Mouse (Mus musculus) ES-E14 (cell line): Measurements from ENCODE around the gene Nme9. TPM values are rescaled to one million over a fixed set of nuclear protein-coding genes. Genes with fewer than 3 reads are reported as not detected.

Experiments
- DNase-seq: peaks from one replicate; pipeline ENCODE4 v3.0.0-alpha.2; 2013; ENCODE audit warnings: low read depth, low spot score
- H3K27ac ChIP-seq: 2 replicates; pipeline ENCODE4 v1.5.1; 2012; ENCODE audit warnings: low read depth, mild to moderate bottlenecking, low read length, moderate library complexity, mixed read lengths; ENCODE audit not compliant: poor library complexity, insufficient read depth, severe bottlenecking
- H3K36me3 ChIP-seq: 2 replicates; pipeline ENCODE4 v1.6.1; 2012; ENCODE audit warnings: mild to moderate bottlenecking, low read length, moderate library complexity, mixed read lengths; ENCODE audit not compliant: control insufficient read depth, poor library complexity, insufficient read depth, severe bottlenecking
- H3K4me1 ChIP-seq, 2 experiments: fragments of 150-350 bp in 1 of 2; sonication (generic) in 1 of 2; 2 replicates each; pipeline ENCODE4 v1.6.1; 2012; ENCODE audit warnings: low read length in 2 of 2, mild to moderate bottlenecking in 1 of 2, mixed read lengths in 1 of 2; ENCODE audit not compliant: control insufficient read depth in 2 of 2, insufficient read depth in 2 of 2, poor library complexity in 1 of 2
- H3K4me3 ChIP-seq, 2 experiments: fragments of 150-350 bp in 1 of 2; sonication (generic) in 1 of 2; 2 replicates each; pipeline ENCODE4 v1.5.1; 2012; ENCODE audit warnings: low read length in 2 of 2, low read depth in 1 of 2, mild to moderate bottlenecking in 1 of 2, mixed read lengths in 1 of 2; ENCODE audit not compliant: insufficient read depth in 1 of 2, poor library complexity in 1 of 2, severe bottlenecking in 1 of 2
- H3K9ac ChIP-seq: 2 replicates; pipeline ENCODE4 v1.6.1; 2012; ENCODE audit warnings: low read depth, mild to moderate bottlenecking, low read length, mixed read lengths; ENCODE audit not compliant: poor library complexity, insufficient read depth, severe bottlenecking
- H3K9me3 ChIP-seq: fragments of 150-350 bp; sonication (generic); 2 replicates; pipeline ENCODE4 v1.6.1; 2012; ENCODE audit warnings: low read depth, mild to moderate bottlenecking, low read length; ENCODE audit not compliant: control insufficient read depth, insufficient read depth
- CHD2 ChIP-seq: IDR thresholded peaks from 2 replicates; pipeline ENCODE4 v1.6.1; 2014; ENCODE audit warnings: mild to moderate bottlenecking, low read depth, low read length, inconsistent platforms
- HCFC1 ChIP-seq: IDR thresholded peaks from 2 replicates; pipeline ENCODE4 v1.6.1; 2012; ENCODE audit warnings: low read length, inconsistent platforms, borderline replicate concordance; ENCODE audit not compliant: insufficient read depth
- MAFK ChIP-seq: IDR thresholded peaks from 2 replicates; pipeline ENCODE4 v1.6.1; 2014; ENCODE audit warnings: mild to moderate bottlenecking, low read depth, low read length, inconsistent platforms; ENCODE audit not compliant: insufficient read depth
- ZC3H11A ChIP-seq: IDR thresholded peaks from 2 replicates; pipeline ENCODE4 v1.6.1; 2012; ENCODE audit warnings: low read depth, mild to moderate bottlenecking, inconsistent platforms, low read length, borderline replicate concordance
- ZNF384 ChIP-seq: IDR thresholded peaks from 2 replicates; pipeline ENCODE4 v1.6.1; 2012; ENCODE audit warnings: low read depth, low read length, inconsistent platforms
- in situ Hi-C, 2 experiments: fragments of 600-800 bp; cut with MboI; formaldehyde crosslinking; loops; one replicate each; pipeline ENCODE4 v1.15.1; 2025; ENCODE audit warnings: low sequenced_read_pairs in 2 of 2, inconsistent platforms in 1 of 2; ENCODE audit not compliant: unreplicated experiment in 2 of 2
- total RNA-seq: library from RNA; depleted of rRNA; stranded (reverse); fragments of 300-350 nt; gene quantifications from 2 replicates; pipeline ENCODE4 v1.2.3, GENCODE M21; 2012

Nme9 gene
- total RNA-seq, 1 experiment: not detected

DNA sequence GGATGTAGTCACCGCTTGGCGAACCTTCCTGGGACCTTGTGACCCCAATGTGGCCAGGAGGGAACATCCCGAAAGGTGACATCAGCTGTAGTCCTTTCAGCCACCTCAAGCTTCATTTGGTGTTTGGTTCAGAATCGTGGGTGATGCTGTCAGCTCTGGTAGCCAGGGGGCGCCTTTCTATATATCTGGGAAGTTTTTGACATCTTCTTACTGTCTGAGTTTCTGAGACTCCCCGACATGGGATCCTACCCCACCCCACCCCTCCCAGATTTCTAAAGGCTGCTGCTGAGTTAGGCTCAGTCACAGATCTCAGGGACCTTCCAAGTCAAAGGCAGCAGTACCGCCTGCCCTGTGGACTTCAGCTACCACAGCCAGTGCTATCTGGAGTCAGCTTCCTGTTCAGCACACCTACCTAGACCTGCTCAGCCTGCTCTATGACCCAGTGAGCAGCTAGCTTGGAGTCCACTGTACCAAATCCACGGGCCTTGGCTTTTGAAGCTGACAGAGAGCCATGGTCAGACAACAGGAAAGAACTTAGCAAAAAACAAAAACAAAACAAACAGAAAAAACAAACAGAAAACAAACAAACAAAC lies 18.5 kb downstream of the Nme9 start:
- TF ChIP-seq CHD2: no peak
- no peak for TF ChIP-seq HCFC1
- no peak for TF ChIP-seq MAFK
- TF ChIP-seq ZNF384: no peak
- TF ChIP-seq ZC3H11A: no peak
- DNase-seq: no peak
- Histone ChIP-seq H3K4me1 (no peaks in the 10 kb centered on the region), H3K36me3 (peaks cover 2% of the 10 kb centered on the region; the same call in 1 of the 2 replicates), H3K9ac (no peak overlapping the region), H3K27ac (no peak overlapping the region), H3K9me3 (no peaks in the 10 kb centered on the region), H3K4me3 (no peak overlapping the region)
- in situ Hi-C loops: no loop called here

DNA sequence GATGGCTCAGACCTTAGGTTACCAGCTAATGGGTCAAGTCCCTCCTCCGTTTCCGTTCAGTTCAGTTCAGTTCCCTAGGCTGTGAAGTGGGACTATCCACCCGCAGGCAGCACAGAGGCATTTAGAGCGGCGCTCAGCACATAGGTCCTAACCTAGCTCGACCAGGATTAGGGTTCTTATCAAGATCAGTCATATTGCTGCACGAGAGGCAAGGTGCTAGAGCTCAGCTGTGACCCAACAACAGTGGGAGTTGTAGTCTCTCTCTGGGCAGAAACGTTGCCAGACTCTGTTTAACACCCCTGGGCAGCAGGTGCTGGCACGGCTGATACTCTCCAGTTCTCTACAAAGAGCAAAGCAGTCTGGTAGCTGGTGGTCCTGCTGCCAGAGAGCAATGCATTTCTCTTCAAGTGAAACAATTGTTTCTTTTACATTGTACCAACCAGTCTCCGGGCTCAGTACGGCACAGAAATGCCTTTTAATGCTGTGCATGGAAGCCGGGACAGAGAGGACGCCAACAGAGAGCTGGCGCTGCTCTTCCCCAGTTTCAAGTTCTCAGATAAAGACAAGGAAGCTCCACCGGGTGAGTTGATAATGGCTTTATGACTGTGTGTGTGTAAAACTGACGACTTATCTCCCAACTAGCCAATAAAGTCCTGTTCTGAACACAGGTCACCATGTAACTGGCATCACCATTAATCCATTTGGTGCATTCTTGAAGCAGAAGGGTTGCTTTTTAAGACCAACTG lies 19.2 kb downstream of the Nme9 start:
- no peak for TF ChIP-seq ZNF384
- no peak for TF ChIP-seq ZC3H11A
- no peak for TF ChIP-seq CHD2
- TF ChIP-seq MAFK: no peak
- no peak for TF ChIP-seq HCFC1

DNA sequence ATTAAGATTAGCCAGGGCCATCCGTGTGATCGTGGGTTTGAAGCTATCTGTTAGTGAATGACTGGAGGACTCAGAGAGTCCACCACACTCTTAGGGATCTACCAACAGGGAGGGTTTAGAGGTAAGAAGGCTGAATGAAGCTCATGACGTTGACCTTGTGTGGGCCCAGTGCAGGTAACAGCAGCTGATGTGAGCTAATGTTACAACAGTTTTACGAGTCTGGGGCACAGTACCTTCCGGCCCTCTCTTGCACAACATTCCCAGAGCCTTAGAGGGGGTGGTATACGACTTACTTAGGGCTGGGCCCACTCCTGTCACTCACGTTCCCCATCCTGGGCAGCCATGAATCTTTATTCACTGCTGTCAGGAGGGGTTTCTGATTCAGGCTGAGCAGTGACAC lies 20.1 kb downstream of the Nme9 start:
- Histone ChIP-seq H3K36me3 (peaks cover 12% of the 10 kb centered on the region; the same call in 1 of the 2 replicates), H3K9me3 (no peaks in the 10 kb centered on the region), H3K4me1 (no peaks in the 10 kb centered on the region), H3K27ac (no peak overlapping the region), H3K4me3 (no peak overlapping the region), H3K9ac (no peak overlapping the region)
- no peak for DNase-seq
- in situ Hi-C loops: no loop called here
- TF ChIP-seq ZC3H11A (no peak), ZNF384 (no peak), MAFK (no peak), HCFC1 (no peak), CHD2 (no peak)

More for the DNA sequence above, 19.2 kb downstream of the Nme9 start:
- Histone ChIP-seq H3K4me1 (no peaks in the 10 kb centered on the region), H3K4me3 (no peak overlapping the region), H3K9ac (no peak overlapping the region), H3K27ac (no peak overlapping the region), H3K9me3 (no peaks in the 10 kb centered on the region), H3K36me3 (peaks cover 10% of the 10 kb centered on the region; the same call in 1 of the 2 replicates)
- DNase-seq: no peak
- in situ Hi-C loops: no loop called here

DNA sequence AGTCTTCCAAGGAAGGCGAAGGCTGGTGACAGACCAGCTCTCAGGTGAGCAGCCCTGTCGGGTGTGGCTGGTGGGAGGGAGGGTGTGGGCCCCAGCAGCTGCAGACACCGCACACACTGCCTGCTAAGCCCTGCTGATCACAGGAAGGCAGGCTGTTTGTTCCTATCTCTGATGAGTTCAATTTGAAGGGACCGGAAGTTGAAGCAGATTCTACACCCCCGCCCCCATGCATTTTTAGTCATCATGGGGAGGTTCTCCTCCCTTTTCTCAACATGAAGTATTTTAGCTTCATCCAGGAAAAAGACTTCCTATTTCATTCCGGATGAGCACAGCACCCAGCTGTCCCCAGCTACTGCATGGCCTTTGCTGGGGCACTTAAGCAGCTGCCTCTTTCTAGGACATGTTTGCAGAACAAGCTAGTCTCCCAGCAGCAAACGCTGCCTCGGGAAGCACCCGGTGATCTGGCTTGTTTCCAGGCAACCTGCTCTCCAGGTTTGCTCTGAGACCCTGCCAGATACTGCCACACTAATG lies 28.0 kb downstream of the Nme9 start:
- Histone ChIP-seq H3K4me1 (peaks cover 1 to 12% of the 10 kb centered on the region in 2 experiments; a peak in 2 of 4 replicates), H3K9me3 (no peaks in the 10 kb centered on the region), H3K9ac (no peak overlapping the region), H3K4me3 (no peak overlapping the region), H3K36me3 (peaks cover 15% of the 10 kb centered on the region; the same call in 1 of the 2 replicates), H3K27ac (no peak overlapping the region)
- no peak for TF ChIP-seq ZNF384
- TF ChIP-seq HCFC1: no peak
- no peak for TF ChIP-seq ZC3H11A
- TF ChIP-seq MAFK: no peak
- TF ChIP-seq CHD2: no peak
- no peak for DNase-seq
- in situ Hi-C loops: no loop called here
